Mouse (Mus musculus) frontal cortex, postnatal 10 days (tissue): ENCODE data around the gene B430306N03Rik.
"Not testable (repeated sequence)": the region's sequence is repeated elsewhere in the genome, so short reads cannot be mapped to it uniquely, and the experiment has no call there.

Experiments
- DNase-seq, 2 experiments: peaks; one replicate each; pipeline ENCODE4 v3.0.0; 2022; ENCODE audit warnings: low spot score in 2 of 2, mixed read lengths in 1 of 2

The B430306N03Rik gene

DNA sequence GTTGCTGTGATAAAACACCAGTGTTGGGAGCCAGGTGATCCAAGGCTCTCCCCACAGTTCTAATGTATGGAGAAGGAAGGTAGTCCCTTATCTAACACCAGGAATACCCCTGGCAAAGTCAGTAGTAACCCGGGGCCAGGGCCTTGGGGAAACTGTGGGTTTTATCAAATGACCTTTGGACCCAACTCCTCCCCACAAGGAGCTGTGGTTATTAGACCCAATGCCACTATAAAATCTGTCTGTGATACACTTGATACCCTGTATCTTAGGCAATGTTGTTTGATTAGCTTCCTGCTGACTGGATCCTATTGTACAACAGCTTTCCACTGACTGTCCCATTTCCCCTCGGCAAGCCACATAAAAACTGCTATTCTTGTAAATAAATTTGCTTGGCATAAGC, 3.8 kb upstream of the B430306N03Rik start:
- no peak for DNase-seq

DNA sequence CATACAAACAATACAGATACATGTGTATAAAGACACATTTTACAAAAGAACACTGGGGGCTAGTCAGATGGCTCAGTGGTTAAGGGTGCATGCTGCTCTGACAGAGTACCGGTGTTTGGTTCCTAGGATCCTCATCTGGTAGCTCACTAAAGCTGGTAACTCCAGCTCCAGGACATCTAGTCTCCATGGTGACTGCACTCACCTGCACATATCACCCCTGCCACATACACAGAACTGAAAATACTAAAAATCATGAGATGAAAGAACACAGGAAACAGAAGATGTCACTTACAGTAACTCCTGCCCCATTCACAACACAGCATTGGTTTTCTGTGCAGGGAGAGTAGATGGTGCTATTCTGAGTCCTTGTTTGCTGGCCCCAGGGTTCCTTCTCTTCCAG, 2.7 kb downstream of the B430306N03Rik start:
- DNase-seq, result no peak

DNA sequence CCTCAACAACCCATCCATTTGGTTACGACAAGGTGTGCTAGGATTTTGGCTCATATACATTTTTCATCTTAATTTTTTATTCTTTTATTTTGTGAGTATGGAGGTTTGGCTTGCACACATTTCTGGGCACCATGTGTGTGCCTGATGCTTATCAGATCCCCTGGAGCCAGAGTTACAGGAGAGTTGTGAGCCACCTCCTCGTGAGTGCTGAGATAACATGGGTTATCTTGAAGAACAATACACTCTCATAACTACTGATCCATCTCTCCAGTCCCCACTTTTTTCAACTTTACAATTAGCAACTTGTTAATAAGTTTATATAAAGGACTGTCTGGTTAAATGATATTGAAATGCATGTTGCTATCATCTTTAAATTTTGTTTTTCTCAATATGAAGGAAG, 5.3 kb downstream of the B430306N03Rik start:
- DNase-seq, result no peak

DNA sequence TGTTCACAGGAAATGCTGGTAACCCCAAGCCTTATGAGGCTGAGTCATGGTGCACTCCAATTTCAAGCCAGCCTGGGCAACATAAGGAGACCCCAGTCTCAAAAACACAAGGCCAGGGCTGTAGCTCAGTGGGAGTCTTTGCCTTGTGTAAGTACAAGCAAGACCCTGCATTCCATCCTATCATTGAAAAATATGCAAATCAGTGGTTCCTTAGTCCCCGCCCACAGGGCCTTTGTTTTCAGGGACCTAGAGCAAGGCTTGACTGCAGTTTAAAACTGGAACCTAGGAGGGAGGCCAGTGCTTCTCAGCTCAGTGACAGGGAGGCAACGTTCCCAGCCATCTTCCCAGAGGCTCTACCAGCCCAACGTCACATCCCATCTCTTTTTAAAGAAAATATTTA, 7.3 kb downstream of the B430306N03Rik start:
- no peak for DNase-seq

DNA sequence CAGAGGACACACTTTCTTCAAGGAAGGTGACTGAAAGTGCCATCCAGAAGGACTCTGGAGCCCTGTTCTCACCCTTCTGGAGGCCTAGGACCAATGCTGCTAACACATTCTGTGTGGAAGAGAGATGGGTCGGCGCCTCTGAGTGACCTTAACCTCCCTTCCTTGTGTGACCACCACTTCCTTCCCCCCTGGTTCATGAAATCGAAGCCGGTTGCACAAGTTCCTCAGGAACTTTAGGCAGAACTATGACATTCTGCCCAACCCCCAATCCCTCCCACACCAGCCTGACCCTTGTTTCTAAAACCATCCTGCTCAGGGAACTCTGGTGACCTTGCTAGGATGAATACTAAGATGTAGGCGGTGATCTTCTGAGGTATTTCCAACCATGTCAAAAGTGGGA, 8.3 kb downstream of the B430306N03Rik start:
- no peak for DNase-seq

DNA sequence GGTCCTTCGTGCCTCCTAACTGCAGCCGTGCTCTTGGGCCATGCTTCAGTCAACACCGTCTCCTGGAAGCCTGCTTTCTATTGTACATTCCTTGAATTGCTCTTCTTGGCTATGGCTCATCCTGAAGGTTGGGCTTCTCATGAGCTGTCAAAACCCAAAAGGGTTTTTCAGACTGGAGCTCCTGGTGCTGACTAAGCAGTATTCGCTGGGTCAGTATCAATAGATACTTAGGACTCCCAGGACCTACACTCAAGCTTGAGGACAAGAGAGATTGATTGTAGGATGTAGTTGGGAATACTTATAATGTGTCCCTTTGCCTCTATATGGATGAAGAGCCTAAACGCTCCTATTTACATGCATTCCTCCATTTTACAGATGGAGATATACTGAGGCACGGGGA, 9.2 kb downstream of the B430306N03Rik start:
- DNase-seq, result no peak

DNA sequence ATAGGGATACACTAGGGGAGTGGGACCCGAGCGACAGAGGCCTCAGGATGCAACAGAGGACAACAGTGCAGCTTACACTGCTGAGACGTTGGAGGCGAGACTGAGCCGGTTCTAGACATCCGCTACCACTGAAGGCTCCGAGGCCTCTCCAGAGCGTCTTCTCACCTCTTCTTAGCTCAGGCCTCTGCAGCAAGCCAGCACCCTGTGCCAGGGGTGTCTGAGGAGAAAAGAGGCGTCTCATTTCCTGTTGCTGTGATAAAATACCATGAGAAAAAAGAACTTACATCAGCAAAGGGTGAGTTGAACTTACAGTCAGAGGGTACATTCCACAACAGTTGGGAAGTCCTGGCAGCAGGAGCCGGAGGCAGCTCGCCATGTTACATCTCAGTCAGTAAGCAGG, 9.7 kb downstream of the B430306N03Rik start:
- DNase-seq, result no peak

DNA sequence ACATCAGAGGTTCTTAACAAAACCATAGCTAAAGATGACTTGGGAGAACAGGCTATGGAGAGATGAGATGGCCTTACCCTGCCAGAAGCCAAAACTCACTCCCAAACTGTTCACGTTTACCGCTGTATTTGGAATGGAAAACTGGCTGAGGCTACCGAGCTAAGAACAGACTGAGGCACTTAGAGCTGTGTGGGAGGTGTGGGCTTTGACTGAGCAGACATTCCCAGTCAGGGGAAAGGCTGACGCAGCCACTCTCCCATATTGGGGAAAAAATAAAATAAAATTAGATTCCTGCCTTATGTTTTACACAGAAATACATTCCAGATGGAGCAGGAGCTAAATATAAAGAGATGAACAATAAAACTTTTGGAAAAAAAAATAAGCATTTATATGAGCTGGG, 10.7 kb downstream of the B430306N03Rik start:
- DNase-seq, result peak; percentile 46 to 60

DNA sequence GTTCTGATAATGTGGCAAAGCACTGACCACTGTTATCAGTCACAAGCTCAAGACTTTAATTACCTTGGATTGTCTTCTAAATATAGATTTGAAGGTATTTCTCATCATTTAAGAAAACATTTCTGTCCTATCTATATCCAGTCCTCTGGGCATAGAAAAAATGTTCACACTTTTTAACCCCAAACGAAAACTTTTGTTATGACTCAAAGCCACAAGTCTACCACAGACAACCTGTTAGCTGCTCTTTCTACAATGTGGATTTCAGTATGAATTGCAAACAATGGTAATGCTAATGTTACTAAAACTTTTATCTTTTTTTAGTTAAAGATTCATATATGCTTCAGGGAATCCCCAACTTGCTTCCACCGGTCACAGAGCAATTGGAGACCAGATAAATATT, 16.6 kb downstream of the B430306N03Rik start:
- no peak for DNase-seq

DNA sequence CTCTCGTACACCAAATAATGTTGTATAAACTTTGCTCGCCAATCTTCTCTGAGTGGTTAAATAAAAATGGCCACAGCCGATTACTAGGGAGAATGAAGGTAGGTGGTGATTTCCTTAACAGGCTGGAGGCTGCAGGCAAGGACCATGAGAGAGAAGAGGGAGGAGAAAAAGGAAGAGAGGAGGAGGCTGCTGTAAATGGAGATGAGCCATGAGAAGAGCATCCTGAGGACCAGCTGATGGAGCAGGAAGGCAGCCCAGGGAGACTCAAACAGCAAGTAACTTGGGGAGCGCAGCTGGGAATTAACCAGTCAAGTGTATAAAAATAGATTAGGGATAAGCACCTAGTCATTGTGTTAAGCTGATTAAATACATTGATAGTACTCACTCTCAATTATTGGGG, 18.2 kb downstream of the B430306N03Rik start:
- DNase-seq, result no peak

DNA sequence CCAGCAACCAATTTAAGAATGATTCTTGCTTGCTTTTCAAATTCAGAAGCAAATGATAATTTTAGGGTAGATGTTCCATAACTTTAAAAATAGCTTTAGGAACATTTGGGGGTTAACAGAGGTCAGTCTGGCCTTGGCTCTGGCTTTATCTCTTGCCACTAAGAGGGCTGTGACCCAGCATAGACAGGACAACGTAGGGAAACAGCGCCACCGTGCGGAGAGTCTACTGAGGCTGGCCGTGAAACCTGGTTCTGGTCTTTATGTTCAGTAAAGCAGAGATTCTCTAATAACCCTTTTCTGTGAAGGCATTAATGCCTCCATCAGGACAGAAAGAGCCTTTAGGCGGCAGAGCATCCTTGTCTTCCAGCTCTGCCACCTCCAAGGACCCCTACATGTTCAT, 20.9 kb downstream of the B430306N03Rik start:
- DNase-seq, result peak; percentile 40 to 78

DNA sequence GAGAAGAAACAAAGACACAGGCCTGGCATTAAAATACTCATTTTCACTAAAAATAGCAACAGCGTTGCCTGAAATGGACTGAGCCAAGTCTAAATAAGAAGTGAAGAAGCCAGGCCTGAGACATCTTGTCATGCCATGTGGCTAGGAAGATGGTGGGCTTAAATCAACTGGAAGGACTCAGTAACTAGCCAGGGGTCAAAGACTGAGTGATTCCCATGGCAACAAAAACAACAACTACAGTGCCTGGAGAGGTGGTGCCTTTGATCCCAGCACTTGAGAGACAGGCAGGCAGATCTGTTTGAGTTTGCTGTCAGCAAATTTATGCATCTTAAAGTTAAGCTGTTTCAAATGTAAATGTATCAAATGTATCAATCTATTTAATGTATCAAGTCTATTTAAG, 24.3 kb downstream of the B430306N03Rik start:
- DNase-seq, result no peak

DNA sequence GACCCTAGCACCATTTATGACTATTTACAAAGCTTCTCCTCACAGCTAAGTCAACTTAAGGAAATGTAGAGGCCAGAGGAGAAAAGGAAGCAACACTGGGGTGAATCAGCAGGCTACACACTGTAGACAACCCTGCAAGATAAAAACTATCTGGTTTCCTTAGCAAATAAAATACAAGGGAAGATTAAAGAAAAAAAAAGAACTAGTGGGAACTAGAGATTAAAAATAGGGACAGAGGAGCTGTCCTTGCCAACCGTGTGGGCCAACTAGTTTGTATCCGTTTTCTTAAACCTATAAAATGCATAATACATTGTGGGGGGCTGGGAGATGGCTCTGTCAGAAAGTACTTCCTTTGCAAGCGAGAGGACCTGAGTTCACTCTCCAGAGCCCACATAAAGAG, 26.0 kb downstream of the B430306N03Rik start:
- DNase-seq, result no peak

DNA sequence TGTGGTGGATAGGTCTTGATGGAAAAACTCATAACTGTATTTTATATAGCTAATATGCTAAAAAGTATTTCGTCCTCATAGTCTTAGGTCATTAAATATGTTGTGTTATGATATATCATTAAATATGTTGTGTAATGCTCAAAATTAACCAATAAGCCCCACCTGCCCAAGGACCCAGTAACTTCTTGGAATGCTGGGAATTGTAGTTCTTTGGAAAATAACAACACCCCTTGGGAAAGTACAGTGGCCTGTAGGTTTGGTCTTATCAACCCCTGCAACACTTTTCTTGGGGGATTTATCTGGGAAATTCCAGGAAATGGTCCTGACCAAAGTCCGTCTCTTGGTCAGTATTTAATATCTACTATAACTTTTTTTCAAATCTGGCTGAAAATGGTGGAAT, 27.1 kb downstream of the B430306N03Rik start:
- no peak for DNase-seq

DNA sequence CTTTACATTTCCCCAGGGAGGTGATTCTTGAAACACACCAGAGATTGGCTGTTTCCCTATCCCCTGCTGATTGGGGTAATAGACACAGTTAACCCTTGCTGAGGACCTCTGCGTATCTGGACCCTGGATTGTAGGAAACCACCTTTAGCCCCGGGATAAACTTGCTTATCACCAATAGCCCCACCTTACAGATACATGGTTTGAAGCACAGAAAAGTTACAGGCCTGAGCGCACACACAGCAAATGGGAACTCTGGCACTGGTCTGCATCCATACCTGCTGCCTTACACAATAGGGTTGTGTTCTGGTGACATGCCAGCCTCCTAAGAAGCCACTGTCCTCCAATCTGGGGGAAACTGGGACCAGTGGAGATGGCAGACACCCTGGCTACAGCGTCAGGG, 29.9 kb downstream of the B430306N03Rik start:
- no peak for DNase-seq

DNA sequence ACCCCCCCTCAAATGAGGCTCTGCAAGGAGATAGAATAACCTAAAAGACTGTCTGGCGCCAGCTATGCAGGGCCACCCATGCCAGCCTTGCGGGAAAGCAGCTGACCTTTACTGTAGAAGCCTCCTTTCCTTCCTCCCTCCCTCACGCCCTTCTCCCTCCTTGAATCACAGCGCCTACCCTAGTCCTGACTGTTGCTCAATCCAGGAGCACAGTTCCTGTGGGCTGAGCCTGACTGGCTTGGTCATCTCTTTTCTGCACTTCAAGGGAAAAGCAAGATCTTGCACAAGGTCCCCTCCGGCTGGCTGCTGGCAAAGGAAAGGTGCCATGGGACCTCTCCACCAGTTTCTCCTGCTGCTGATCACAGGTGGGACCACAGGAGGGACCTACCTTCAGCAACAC, 30.3 kb downstream of the B430306N03Rik start, which contains the start of gene Trem2:
Trem2 (plus strand) TSS at position 171 of the 400 bp plus-strand sequence.
- no peak for DNase-seq

DNA sequence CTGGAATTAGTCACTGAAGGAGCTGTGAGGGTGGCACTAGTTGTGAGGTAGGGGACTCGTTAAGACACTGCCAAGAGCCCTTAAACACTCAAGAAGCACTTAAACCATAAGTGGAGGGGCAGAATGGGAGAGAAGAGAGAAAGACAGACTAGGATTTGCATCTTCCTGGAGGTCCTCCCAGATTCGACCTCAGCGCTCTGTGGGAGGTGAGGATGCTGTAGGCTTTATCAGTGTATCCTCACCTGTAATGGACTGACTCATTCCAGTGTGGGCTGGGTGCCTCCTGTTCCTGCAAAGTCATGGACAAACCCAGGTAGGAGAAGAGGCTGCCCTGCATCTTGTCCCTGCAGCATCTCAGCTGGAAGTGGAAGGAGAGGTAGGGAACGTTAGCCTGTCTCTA, 30.9 kb downstream of the B430306N03Rik start:
- no peak for DNase-seq

DNA sequence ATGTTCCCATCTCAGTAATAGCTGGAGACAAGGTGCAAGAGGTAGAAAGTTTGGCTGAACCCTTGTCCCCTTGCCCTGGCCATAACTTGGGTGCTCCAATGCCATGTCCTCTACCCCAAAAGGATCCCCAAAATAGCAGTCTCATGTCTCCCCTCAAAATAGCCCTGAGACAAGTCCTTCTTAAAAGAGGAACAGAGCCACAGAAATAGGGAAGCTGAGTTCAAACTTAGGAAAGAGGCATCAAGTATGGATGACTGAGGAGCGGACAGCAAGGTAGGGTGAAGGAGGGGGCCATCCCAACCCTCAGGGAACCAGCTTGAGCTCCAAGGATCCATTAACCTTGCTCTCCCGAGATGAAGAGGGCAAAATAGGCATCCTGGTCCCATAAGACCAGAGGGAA, 31.3 kb downstream of the B430306N03Rik start:
- no peak for DNase-seq

DNA sequence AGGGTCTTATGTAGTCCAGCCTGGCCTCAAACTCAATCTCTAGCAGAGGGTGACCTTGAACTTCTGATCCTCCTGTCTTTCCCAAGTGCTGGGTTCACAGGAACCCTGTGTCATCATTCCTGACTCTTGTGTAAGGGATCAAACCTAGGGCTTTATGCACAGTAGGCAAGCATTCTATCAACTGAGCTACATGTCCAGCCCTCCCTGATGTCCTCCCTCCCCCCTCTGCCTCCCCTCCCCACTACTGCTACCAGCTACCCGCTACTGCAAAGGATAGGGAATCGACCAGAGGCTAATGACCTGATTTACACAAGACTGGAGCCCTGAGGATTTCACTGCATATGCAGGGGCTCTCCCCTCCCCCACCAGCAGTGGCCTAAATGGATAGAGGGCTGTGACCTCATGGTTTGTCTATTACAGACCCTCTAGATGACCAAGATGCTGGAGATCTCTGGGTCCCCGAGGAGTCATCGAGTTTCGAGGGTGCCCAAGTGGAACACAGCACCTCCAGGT, 34.8 kb downstream of the B430306N03Rik start:
- no peak for DNase-seq

DNA sequence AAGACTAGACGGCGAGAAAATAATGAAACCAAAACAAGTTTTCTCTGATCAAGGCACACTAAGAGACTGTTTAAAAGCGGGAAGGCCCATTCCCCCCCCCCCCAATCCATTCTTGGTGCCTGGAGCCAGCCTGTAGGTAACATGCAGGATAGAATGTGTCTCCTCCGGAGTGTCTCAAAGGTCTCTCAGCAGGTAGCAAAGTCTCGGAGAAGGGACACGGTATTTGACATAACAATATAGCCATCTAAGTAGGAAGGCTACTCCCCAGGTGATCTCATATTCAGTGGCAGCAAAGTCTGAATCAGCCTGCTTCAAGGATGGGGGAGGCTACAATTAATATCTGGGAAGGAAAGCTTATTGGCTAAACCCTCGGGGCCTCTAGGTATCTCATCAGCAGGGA, 37.0 kb downstream of the B430306N03Rik start:
- not testable (repeated sequence) for DNase-seq

DNA sequence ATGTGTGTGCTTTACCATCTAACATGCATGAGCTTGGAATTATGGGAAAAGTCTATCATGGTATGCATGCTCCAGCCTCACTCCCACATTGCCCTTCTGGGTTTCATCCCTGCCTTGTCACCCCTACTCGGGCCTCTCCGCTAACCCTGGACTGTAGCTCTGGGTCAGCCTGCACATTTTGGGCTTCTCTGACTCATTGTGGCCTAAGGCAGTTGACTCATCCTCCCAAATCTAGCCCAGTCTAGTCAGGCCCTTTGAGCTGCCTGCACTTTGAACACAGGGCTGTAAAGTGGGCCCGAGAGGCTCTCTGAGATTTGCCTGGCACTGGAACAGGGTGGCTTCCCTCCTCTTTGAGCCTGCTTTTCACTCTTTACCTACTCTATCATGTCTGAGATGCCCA, 39.9 kb downstream of the B430306N03Rik start:
- DNase-seq, result no peak

DNA sequence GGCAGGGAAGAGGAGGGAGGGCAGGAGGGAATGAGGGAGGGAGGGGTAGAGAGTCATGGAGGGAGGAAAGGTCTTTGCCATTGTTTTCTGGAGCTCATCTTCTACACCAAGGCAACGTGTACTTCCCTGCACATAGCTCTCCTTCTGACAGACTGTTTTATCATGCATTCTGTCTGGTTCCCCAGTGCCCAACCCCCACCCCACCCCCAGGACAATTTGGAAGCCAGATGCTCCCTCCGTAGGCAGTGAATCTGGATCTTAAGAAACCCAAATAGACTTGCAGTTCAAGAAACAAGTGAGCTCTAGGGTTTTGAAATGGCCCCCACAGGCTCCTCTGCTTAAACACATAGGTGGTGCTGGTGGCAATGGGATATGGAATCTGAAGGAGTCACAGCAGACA, 42.0 kb downstream of the B430306N03Rik start:
- no peak for DNase-seq

DNA sequence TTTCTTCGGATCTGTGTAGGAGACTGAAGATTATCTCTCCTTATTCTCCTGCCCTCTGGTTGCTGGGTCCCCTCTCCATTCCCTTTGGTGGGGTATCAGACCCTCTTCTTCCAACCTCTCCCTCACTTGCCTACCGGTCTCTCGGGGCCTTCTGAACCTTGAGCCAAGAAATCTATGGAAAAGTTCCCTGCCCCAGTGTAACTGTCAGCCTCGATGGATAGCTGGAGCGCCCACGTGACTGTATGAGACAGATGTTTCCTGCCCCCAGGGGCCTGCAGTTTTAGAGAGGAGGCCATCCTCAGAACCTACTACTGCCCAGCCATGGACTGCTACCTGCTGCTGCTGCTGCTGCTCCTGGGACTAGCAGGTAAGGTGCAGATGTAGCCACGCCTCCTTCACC, 43.7 kb downstream of the B430306N03Rik start, which contains the start of gene Treml1:
Treml1 (plus strand) TSS at position 301 of the 400 bp plus-strand sequence.
- no peak for DNase-seq

DNA sequence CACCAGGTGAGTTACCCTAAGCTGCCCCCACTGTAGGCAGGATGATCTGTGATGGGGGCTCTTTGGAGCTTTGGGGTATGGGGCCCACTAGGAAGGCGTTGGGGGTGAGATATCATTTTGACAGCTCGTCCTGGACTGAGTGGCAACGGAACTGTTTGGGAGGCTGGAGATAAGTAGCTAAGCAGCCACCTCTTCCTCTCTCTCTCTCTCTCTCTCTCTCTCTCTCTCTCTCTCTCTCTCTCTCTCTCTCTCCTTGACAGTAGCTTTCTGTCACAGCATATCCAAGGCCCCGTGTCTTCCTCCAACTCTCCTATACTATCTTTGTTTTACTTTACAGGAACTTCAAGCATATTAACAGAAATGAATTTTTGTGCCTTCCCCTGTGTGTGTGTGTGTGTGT, 44.5 kb downstream of the B430306N03Rik start:
- DNase-seq, result no peak
